Mouse (Mus musculus): Measurements from ENCODE around the gene Msl1. TPM values are rescaled to one million over a fixed set of nuclear protein-coding genes. Genes with fewer than 3 reads are reported as not detected.

The Msl1 gene
- polyA plus RNA-seq, 1 experiment = 39.0 TPM

DNA sequence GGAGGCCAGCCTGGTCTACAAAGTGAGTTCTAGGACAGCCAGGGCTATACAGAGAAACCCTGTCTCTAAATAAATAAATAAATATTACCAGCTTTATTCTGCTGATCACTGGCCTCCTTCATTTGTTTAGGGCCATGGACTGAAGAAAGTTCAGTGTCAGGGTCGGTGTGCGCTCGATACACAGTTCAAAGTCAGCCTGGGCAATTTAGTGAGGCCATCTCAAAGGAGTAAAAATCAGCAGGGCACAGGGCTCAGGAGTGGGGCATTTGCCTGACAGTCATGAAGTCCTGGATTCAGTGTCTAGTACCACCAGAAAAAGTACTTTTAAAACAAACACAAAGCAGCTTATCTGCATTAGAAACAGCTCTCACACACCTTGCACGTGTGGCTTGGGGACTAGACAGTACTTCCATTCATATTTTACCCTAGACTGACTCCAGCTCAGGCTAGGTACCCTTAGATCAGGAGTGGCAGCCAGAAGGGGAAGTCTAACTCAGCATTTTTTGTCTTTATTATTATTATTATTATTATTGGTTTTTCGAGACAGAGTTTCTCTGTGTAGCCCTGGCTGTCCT lies 4.6 kb upstream of the Msl1 start:
- no peak for TF ChIP-seq CTCF (IDR thresholded peaks at IDR 0.05; ENCODE audit: insufficient read depth, low read length)
- no peak for TF ChIP-seq POLR2A (IDR thresholded peaks at IDR 0.05; ENCODE audit: borderline replicate concordance, extremely low read depth, low read depth, low read length)
- 81% methylated on average over 5 of the region's 5 CpGs for WGBS
- no peak overlapping the region for H3K4me3 ChIP-seq (replicated peaks; ENCODE audit: extremely low read depth, low read depth, low read length)
- H3K4me1 ChIP-seq (ENCODE audit: control insufficient read depth, insufficient read depth, low read length) = peaks cover 10% of the 10 kb centered on the region
- DNase-seq = no peak

DNA sequence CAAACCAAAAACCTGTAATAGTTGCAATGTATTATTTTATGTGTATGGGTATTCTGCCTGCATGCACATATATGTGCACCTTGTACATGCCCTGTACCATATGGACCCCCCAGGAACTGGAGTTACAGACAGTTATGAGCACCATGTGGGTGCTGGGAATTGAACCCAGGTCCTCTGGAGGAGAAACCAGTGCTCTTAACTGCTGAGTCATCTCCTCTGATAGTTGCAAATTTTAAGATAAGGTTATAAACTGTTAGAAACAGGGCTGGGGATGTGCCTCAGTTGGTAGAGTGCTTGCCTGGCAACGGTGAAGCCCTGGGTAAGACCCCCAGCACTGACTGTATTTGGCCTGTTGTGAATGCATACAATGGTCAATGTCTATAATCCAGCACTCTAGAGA lies 3.9 kb upstream of the Msl1 start:
- H3K4me3 ChIP-seq (replicated peaks; ENCODE audit: extremely low read depth, low read depth, low read length) = no peak overlapping the region
- TF ChIP-seq CTCF (IDR thresholded peaks at IDR 0.05; ENCODE audit: insufficient read depth, low read length) (no peak), POLR2A (IDR thresholded peaks at IDR 0.05; ENCODE audit: borderline replicate concordance, extremely low read depth, low read depth, low read length) (no peak)
- peaks cover 6% of the 10 kb centered on the region; the same call in 1 of the 2 replicates for H3K4me1 ChIP-seq (ENCODE audit: control insufficient read depth, insufficient read depth, low read length)
- WGBS = 90% methylated on average over 1 of the region's 1 CpGs
- DNase-seq = no peak

GRCm38 (mm10) chr11:98792081-98792480 lies 3.2 kb upstream of the Msl1 start:
- Histone ChIP-seq H3K4me3 (replicated peaks; ENCODE audit: extremely low read depth, low read depth, low read length) (no peak overlapping the region), H3K4me1 (ENCODE audit: control insufficient read depth, insufficient read depth, low read length) (peaks cover 6% of the 10 kb centered on the region; the same call in 1 of the 2 replicates)
- 24% methylated on average over 4 of the region's 4 CpGs for WGBS
- no peak for DNase-seq
- TF ChIP-seq POLR2A (IDR thresholded peaks at IDR 0.05; ENCODE audit: borderline replicate concordance, extremely low read depth, low read depth, low read length) (no peak), CTCF (IDR thresholded peaks at IDR 0.05; ENCODE audit: insufficient read depth, low read length) (no peak)

DNA sequence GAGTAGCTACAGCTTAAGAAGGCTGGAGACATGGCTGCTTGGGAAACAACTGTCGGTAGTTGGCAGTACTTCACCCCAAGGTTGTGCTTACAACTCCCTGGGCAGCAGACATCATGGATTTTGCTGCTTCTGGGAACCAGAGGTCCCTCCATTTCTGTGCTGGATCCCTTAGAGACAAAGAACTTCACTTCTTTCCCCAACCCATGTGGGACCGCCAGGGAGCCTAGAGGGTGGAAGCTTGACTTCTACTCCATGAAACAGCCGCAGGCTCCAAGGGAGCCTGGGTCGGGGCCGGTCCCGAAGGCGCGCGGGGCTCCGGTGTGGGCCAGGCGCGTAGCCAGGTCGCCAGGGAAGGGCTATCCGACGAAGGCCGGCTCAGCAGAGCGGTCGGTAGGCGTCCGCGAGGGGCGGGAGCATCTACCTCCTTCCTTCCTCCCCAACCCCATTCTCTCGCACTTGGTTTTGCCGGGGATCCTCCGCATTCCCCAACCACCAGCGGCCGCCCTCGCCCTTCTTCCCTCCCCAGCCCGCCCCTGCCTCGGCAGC lies 774 bp upstream of the Msl1 start:
- Histone ChIP-seq H3K4me3 (replicated peaks; ENCODE audit: extremely low read depth, low read depth, low read length) (peak overlapping the region; percentile 73), H3K4me1 (ENCODE audit: control insufficient read depth, insufficient read depth, low read length) (peaks cover 17% of the 10 kb centered on the region)
- TF ChIP-seq POLR2A (IDR thresholded peaks at IDR 0.05; ENCODE audit: borderline replicate concordance, extremely low read depth, low read depth, low read length) (peak; percentile 53; the same call in 1 of the 2 replicates), CTCF (IDR thresholded peaks at IDR 0.05; ENCODE audit: insufficient read depth, low read length) (0 out of 2 replicates have a peak, but pooled peaks have one; percentile 8)
- under 1% methylated on average over 23 of the region's 30 CpGs for WGBS
- DNase-seq = peak; percentile 82

GRCm38 (mm10) chr11:98795714-98796514 lies 598 bp downstream of the Msl1 start:
- TF ChIP-seq CTCF (IDR thresholded peaks at IDR 0.05; ENCODE audit: insufficient read depth, low read length) (no peak), POLR2A (IDR thresholded peaks at IDR 0.05; ENCODE audit: borderline replicate concordance, extremely low read depth, low read depth, low read length) (no peak)
- Histone ChIP-seq H3K4me1 (ENCODE audit: control insufficient read depth, insufficient read depth, low read length) (peaks cover 17% of the 10 kb centered on the region), H3K4me3 (replicated peaks; ENCODE audit: extremely low read depth, low read depth, low read length) (peak overlapping the region; percentile 98)
- peak; percentile 62 for DNase-seq
- WGBS = under 1% methylated on average over 68 of the region's 74 CpGs

- TF ChIP-seq POLR2A (IDR thresholded peaks at IDR 0.05; ENCODE audit: borderline replicate concordance, extremely low read depth, low read depth, low read length) = no peak
- no peak for TF ChIP-seq CTCF (IDR thresholded peaks at IDR 0.05; ENCODE audit: insufficient read depth, low read length)
- peaks cover 17% of the 10 kb centered on the region for H3K4me1 ChIP-seq (ENCODE audit: control insufficient read depth, insufficient read depth, low read length)
- peak; percentile 64 for DNase-seq
- 2% methylated on average over 23 of the region's 23 CpGs for WGBS
- peak overlapping the region; percentile 98 for H3K4me3 ChIP-seq (replicated peaks; ENCODE audit: extremely low read depth, low read depth, low read length)
Observed at GRCm38 (mm10) chr11:98796515-98797216, 1.4 kb downstream of the Msl1 start.

- 0% methylated on average over 5 of the region's 5 CpGs for WGBS
- Histone ChIP-seq H3K4me1 (ENCODE audit: control insufficient read depth, insufficient read depth, low read length) (peaks cover 17% of the 10 kb centered on the region), H3K4me3 (replicated peaks; ENCODE audit: extremely low read depth, low read depth, low read length) (peak overlapping the region; percentile 98)
- TF ChIP-seq CTCF (IDR thresholded peaks at IDR 0.05; ENCODE audit: insufficient read depth, low read length) (no peak), POLR2A (IDR thresholded peaks at IDR 0.05; ENCODE audit: borderline replicate concordance, extremely low read depth, low read depth, low read length) (no peak)
- DNase-seq = peak; percentile 23
Observed at GRCm38 (mm10) chr11:98797306-98797705, 2.0 kb downstream of the Msl1 start.

DNA sequence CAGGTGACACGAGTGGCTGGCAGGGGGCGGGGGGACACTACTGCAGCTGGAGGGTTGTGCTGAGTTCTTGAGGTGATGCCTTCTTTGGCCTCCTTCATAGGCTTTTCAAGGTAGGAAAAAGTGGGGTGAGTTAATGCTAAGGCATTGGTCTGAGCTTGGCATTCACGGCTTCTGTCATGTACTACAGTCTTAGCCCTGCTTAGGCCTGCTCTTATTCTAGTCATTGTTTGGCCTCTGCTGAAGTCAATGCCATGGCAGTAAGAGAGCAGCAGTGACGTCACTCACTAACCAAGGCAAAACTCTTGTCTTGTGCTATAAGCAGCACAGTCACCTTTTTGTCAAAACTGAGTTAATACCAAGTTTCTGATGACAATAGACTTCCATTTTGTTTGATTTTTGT lies 2.6 kb downstream of the Msl1 start:
- 29% methylated on average over 4 of the region's 4 CpGs for WGBS
- no peak for DNase-seq
- H3K4me1 ChIP-seq (ENCODE audit: control insufficient read depth, insufficient read depth, low read length) = peaks cover 17% of the 10 kb centered on the region
- TF ChIP-seq CTCF (IDR thresholded peaks at IDR 0.05; ENCODE audit: insufficient read depth, low read length) = no peak
- TF ChIP-seq POLR2A (IDR thresholded peaks at IDR 0.05; ENCODE audit: borderline replicate concordance, extremely low read depth, low read depth, low read length) = no peak
- H3K4me3 ChIP-seq (replicated peaks; ENCODE audit: extremely low read depth, low read depth, low read length) = no peak overlapping the region

GRCm38 (mm10) chr11:98804605-98805004 lies 9.3 kb downstream of the Msl1 start, which contains the start of gene Casc3:
Casc3 (plus strand) TSS chr11:98804905.
- Histone ChIP-seq H3K4me3 (replicated peaks; ENCODE audit: extremely low read depth, low read depth, low read length) (no peak within 1 kb of the TSS), H3K4me1 (ENCODE audit: control insufficient read depth, insufficient read depth, low read length) (no peaks in the 10 kb centered on the region; the same call in 1 of the 2 replicates)
- WGBS = 92% methylated on average over 5 of the region's 5 CpGs
- no peak for TF ChIP-seq POLR2A (IDR thresholded peaks at IDR 0.05; ENCODE audit: borderline replicate concordance, extremely low read depth, low read depth, low read length)
- no peak for TF ChIP-seq CTCF (IDR thresholded peaks at IDR 0.05; ENCODE audit: insufficient read depth, low read length)
- DNase-seq = no peak
